Mouse (Mus musculus) lung, postnatal 0 days (tissue): ENCODE measurements around the gene Slc17a9.

Experiments
- CTCF ChIP-seq: IDR thresholded peaks from 2 replicates; pipeline ENCODE4 v1.5.1; 2016; ENCODE audit warnings: antibody characterized with exemption, mild to moderate bottlenecking
- EP300 ChIP-seq: IDR thresholded peaks from 2 replicates; pipeline ENCODE4 v1.6.1; 2016; ENCODE audit warnings: antibody characterized with exemption, mild to moderate bottlenecking, control low read depth

DNA sequence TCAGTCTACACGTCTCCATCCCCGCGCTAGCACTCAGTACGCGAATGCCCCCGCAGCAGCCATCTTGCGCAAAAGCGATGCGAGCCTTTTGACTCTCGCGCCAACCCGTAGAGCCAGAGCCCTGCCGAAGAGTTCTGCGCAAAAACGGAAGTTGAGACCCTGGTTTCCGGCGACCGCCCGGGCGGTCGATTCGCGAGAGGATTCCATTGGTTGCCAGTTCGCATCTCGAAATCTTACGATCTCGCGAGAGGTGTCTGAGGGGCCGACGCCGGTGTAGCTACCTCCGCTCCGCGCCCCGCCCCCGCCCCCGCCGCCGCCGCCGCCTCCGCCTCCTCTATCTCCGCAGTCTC is 15.2 kb upstream of the Slc17a9 start, which contains the start of the genes Dido1 and Gid8:
- TF ChIP-seq CTCF (no peak), EP300 (no peak)
